Mouse (Mus musculus) stomach, postnatal 0 days (tissue): ENCODE data around the gene Agpat4.

ENCODE experiments used
- CTCF ChIP-seq: IDR thresholded peaks from 2 replicates; pipeline ENCODE4 v1.5.1; 2016; ENCODE audit warnings: antibody characterized with exemption, low read depth, mild to moderate bottlenecking, moderate library complexity
- EP300 ChIP-seq: optimal IDR thresholded peaks from 2 replicates; pipeline ENCODE3; 2016; ENCODE audit warnings: antibody characterized with exemption

GRCm38 (mm10) chr17:12162824-12163223 is 44.3 kb downstream of the Agpat4 start:
- TF ChIP-seq CTCF = no peak
- no peak for TF ChIP-seq EP300
